Mouse (Mus musculus) cerebellum, adult 2 months (tissue): ENCODE data around the gene Tppp. TPM values are rescaled to one million over a fixed set of nuclear protein-coding genes. Genes with fewer than 3 reads are reported as not detected.
A peak's percentile ranks its signal among the peaks of the same experiment; 100 is the strongest.

Experiments used
- DNase-seq, 2 experiments: peaks; one replicate each; pipeline ENCODE4 v3.0.0; 2021
- H3K27ac ChIP-seq: fragments of 200-500 bp; 2 replicates; pipeline ENCODE4 v1.5.1; 2012; ENCODE audit warnings: low read length, control low read depth, inconsistent platforms; ENCODE audit not compliant: insufficient read depth
- H3K27me3 ChIP-seq: fragments of 200-500 bp; 2 replicates; pipeline ENCODE4 v1.6.1; 2012; ENCODE audit warnings: inconsistent platforms, mild to moderate bottlenecking, low read length, moderate library complexity; ENCODE audit not compliant: control insufficient read depth, insufficient read depth
- H3K4me1 ChIP-seq: fragments of 200-500 bp; 2 replicates; pipeline ENCODE4 v1.6.1; 2011; ENCODE audit warnings: low read length; ENCODE audit not compliant: control insufficient read depth, insufficient read depth
- H3K4me3 ChIP-seq: fragments of 200-500 bp; replicated peaks from 2 replicates; pipeline ENCODE3; 2011; ENCODE audit warnings: mild to moderate bottlenecking, low read depth, low read length, control low read depth; ENCODE audit not compliant: insufficient read depth
- CTCF ChIP-seq: fragments of 200-500 bp; IDR thresholded peaks from 2 replicates; pipeline ENCODE4 v1.5.1; 2011; ENCODE audit warnings: low read depth, mild to moderate bottlenecking, control low read depth, low read length, moderate library complexity, borderline replicate concordance; ENCODE audit not compliant: insufficient read depth
- POLR2A ChIP-seq: fragments of 200-500 bp; IDR thresholded peaks from 2 replicates; pipeline ENCODE4 v1.6.1; 2011; ENCODE audit warnings: low read length, control low read depth, borderline replicate concordance; ENCODE audit not compliant: insufficient read depth
- WGBS: fragments of 180-500 bp; shearing (Covaris S2); methylation state at CpG from one replicate; pipeline ENCODE4 v1.1.7; 2018; 5-methylcytosine and 5-hydroxymethylcytosine counted together
- polyA plus RNA-seq: library from polyadenylated mRNA; depleted of rRNA; stranded (reverse); fragments of >200 nt; gene quantifications from 2 replicates; pipeline ENCODE4 v1.2.3, GENCODE M21; 2012; rRNA removed

Gene Tppp
- 178 and 180 TPM in 2 replicates for polyA plus RNA-seq

- peaks cover 10% of the 10 kb centered on the region; the same call in 1 of the 2 replicates for H3K4me1 ChIP-seq
- no peak for TF ChIP-seq CTCF
- peak; percentile 67 for TF ChIP-seq POLR2A
- peak within 1 kb of the TSS; percentile 62 for H3K27ac ChIP-seq
- H3K27me3 ChIP-seq, result no peaks in the 10 kb centered on the region
- peak within 1 kb of the TSS; percentile 63 for H3K4me3 ChIP-seq
- WGBS, result under 1% methylated on average over 49 of the region's 56 CpGs
- DNase-seq, result peak; percentile 95
These were observed at the start of gene Tppp for GRCm38 (mm10) chr13:74008948-74009718. Gene Tppp, plus strand, starts transcription at chr13:74009407.

- Histone ChIP-seq H3K27ac (no peak overlapping the region), H3K4me3 (no peak overlapping the region), H3K4me1 (no peaks in the 10 kb centered on the region), H3K27me3 (no peaks in the 10 kb centered on the region)
- TF ChIP-seq CTCF, result no peak
- no peak for TF ChIP-seq POLR2A
- no peak for DNase-seq
- WGBS, result 91% methylated on average over 10 of the region's 10 CpGs
These were observed 49.0 kb upstream of the Tppp start for GRCm38 (mm10) chr13:73960117-73960652.

GRCm38 (mm10) chr13:73961177-73961576 is 48.0 kb upstream of the Tppp start:
- WGBS, result 61% methylated on average over 4 of the region's 4 CpGs
- H3K27ac ChIP-seq, result no peak overlapping the region
- TF ChIP-seq POLR2A (no peak), CTCF (0 out of 2 replicates have a peak, but pooled peaks have one; percentile 27)
- DNase-seq, result no peak
- no peak overlapping the region for H3K4me3 ChIP-seq
- H3K4me1 ChIP-seq, result no peaks in the 10 kb centered on the region
- no peaks in the 10 kb centered on the region for H3K27me3 ChIP-seq

- no peaks in the 10 kb centered on the region for H3K27me3 ChIP-seq
- DNase-seq, result no peak
- 88% methylated on average over 5 of the region's 5 CpGs for WGBS
- no peak within 1 kb of the TSS for H3K4me3 ChIP-seq
- TF ChIP-seq CTCF (no peak), POLR2A (no peak)
- H3K27ac ChIP-seq, result no peak within 1 kb of the TSS
- no peaks in the 10 kb centered on the region for H3K4me1 ChIP-seq
These were observed 45.7 kb upstream of the Tppp start, which contains the start of gene Zdhhc11 for GRCm38 (mm10) chr13:73963551-73963950. Gene Zdhhc11, plus strand, starts transcription at chr13:73963851.

GRCm38 (mm10) chr13:73970545-73971448 is 38.4 kb upstream of the Tppp start:
- DNase-seq, result peak; percentile 53 to 60
- Histone ChIP-seq H3K4me1 (no peaks in the 10 kb centered on the region), H3K4me3 (no peak overlapping the region), H3K27me3 (no peaks in the 10 kb centered on the region), H3K27ac (no peak overlapping the region)
- WGBS, result 39% methylated on average over 12 of the region's 12 CpGs
- no peak for TF ChIP-seq POLR2A
- TF ChIP-seq CTCF, result peak; percentile 82; the same call in 1 of the 2 replicates

GRCm38 (mm10) chr13:73974523-73974922 is 34.7 kb upstream of the Tppp start:
- 93% methylated on average over 3 of the region's 3 CpGs for WGBS
- no peak for DNase-seq
- H3K4me3 ChIP-seq, result no peak overlapping the region

GRCm38 (mm10) chr13:73976935-73977334 is 32.3 kb upstream of the Tppp start:
- 88% methylated on average over 5 of the region's 5 CpGs for WGBS
- no peaks in the 10 kb centered on the region for H3K27me3 ChIP-seq
- no peak overlapping the region for H3K4me3 ChIP-seq
- TF ChIP-seq CTCF, result no peak
- TF ChIP-seq POLR2A, result no peak
- no peak overlapping the region for H3K27ac ChIP-seq
- no peaks in the 10 kb centered on the region for H3K4me1 ChIP-seq
- no peak for DNase-seq

More at GRCm38 (mm10) chr13:73974523-73974922, 34.7 kb upstream of the Tppp start:
- no peaks in the 10 kb centered on the region for H3K27me3 ChIP-seq
- no peaks in the 10 kb centered on the region for H3K4me1 ChIP-seq
- no peak overlapping the region for H3K27ac ChIP-seq
- TF ChIP-seq POLR2A (no peak), CTCF (no peak)
